Mouse (Mus musculus) retina, postnatal 7 days (tissue): ENCODE data around the gene Zfhx3.

ENCODE experiments used
- DNase-seq: peaks from one replicate; pipeline ENCODE4 v3.0.0-alpha.2; 2012; ENCODE audit warnings: low read depth, low spot score

Gene Zfhx3

DNA sequence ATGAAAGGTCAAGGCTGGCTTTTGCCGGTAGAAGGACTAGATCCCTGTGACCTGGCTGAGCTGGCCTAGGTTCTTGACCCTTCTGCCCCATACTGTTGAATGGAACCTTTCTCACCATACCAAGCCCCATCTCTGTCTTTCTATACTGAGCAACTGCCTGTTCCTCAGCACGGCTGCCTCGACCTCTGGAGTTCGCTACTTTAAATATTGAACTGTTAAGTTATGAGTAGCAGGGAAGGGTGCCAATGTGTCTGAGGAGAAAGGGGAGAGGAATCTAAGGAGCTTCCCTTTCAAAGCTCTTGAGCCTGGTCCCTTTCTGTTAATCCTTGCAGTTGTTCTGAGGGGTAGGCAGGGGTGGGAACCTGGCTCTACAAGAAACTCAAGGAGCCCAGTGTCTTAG, 799.2 kb downstream of the Zfhx3 start:
- no peak for DNase-seq

DNA sequence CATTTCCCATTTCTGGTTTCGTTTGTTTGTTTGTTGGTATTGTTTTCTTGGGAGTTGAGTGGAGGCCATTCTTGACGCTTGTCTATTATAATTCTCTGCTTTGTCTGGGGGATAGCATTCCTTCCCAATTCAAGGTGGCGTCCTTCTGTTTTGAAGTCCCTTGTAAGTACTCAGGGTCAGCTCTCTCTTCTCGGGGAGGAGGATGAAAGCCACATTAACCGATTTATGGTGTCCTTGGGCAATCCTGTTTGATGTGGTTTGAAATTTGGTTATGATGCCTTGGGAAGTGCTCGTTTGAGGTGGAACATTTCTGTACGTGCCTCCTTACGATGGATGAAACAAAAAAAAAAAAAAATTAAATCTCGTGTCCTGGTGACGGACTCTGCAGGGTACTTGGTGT, 800.0 kb downstream of the Zfhx3 start:
- no peak for DNase-seq

DNA sequence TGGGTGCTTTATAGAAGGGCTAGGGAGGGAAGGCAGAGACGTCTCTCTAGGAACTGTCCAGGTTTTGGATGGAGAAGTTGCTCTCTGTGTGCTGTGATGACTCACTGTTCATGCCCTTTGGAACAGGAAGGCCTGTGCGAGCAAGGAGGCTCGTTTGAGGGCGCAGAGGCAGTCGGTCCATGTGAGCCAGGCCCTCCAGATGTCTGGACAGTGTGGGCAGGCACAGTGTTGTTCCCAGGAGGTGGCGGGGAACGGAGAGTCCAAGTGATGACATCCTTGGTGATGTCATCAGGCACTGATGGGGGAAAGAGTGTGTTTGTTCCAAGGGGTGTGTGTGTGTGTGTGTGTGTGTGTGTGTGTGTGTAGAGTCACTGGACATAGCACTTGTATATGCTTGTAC, 800.8 kb downstream of the Zfhx3 start:
- DNase-seq: no peak

DNA sequence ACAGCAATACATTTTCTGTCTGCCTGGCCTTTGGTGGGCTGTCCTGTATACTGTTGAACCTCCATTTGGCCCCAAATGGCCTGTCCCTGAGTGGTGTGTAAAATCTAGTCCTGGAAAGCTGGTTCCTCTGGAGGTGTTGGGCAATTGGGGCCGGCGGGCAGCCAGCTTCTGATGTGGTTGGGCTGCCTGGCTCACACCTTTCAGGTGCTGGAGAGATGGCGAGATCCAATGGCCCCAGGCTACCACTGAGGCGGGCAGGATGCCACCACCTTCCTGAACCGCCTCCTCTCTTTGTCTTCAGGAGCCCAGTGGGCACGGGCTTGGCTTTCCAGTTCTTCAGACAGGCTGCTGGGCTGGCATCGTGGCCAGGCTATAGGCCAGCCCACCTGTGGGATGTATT, 803.1 kb downstream of the Zfhx3 start:
- no peak for DNase-seq

DNA sequence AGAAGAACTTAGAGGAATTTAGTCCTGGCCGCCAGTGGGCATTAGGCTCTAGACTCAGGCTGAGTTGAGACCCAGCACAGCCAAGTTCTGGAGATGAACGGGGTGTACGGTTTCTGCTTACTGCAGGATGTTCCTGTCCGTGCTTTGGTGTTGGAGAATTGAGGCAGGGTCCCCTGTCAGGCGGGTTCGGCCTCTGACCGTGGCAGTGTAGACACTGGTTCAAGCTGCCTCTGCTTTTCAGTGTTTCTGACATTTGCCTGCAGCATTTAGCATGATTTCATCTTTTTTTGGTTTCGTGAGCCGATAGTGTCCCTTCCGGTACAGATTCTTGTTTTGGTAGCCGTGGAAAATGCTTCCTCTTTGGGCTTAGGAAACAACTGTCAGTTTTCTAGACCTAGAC, 805.7 kb downstream of the Zfhx3 start:
- no peak for DNase-seq

DNA sequence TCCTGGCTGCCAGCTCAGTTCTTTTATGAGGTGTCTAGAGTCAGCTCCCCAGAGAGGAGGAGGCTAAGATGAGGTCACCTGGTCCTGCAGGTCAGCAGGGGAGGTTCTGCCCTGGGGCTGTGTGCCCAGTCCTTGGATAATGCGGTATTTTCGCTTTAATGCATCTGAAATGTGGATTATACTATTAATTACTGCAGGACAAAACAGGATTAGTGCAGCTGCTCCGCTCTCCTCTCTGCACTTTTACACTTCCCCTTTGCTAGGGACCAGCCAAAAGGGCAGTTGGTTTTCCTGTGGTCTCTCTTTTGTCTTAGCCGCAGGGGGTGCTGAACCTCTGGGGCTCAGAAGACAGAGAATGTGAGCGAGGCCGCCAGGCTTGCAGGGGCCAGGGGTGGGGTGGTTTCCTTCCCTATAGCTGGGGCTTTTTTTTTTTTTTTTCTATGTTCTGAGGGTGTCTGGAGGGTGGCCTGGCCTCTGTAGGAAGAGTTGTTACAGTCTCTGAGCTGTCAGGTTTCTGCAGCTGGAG, 806.5 kb downstream of the Zfhx3 start:
- no peak for DNase-seq

DNA sequence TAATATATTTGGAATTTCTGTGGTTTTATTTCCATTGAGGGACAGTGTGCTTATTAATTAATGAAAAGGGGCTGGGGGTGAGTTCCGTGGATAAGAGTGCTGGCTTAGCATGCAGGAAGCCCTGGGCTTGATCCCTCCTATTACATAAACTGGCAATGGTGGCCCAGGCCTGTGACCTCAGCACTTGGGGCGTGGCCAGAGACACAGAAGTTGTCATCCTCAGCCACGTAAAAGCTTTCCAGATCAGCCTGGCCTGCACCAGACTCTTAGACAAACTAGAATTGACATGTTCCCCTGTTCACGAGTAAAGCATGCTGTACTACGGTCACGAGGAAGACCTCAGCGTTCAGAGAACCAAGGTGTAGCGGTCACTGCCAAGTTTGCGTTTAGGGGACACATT, 808.4 kb downstream of the Zfhx3 start:
- DNase-seq: no peak

DNA sequence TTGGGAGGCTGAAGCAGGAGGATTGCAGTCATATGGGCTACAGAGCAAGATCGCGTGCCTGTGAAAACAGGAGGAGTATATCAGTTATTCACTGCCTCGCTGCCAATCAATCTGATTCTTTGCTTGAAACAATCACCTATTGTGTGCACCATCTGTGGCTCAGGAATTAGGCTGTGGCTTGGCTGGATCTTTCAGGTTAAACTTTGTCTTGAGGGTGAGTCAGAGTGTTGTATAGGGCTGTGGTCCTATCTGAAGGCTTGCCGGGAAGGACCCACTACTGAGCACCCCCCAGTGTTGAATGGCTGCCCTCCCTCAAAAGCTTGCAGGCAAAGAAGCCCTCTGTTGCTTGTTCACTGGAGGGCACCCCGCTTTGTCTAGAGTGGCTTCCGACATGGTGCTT, 812.1 kb downstream of the Zfhx3 start:
- DNase-seq: no peak

DNA sequence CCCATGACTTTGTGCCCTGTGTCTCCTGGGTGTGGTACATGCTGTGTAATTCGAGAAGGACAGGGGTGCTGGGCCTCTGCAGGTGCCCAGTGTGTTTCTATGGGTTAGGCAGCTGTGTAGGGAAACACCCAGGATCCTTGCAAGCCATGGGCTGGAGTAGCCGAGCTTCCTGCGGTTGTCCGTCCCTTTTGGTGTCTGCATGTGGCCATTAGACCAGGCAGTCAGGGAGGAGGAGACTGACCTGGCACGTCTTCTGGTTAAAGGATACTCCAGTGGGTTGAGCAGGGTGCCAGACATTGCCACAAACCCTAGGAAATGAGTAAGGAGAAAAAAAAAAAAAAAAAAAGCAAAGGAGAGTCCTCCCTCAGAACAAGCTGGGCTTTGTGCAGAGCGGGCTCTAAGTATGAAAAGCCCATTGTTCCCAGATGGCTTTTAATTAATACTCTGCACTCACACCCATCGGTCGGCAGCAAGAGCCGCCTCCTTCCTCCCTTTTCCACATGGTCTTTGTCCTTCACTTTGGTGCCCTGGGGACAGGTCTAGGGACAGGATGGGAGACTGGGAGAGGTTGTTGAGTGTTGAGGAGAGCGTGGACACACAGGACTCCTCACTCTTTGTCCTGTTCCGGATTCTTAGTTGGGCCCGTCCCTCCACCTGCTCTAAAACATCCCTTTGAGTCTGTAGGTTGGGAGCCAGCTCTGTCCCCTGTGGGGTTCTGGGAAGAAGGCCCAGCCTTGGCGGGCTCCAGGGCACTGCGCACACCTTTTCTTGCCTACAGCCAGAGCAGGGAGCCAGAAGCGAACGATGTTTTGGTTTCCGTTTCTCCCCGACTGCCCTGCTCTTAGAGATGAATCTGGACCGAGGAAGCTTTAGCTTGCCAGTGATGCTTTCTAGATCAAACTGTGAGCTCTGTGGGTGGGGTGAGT, 813.2 kb downstream of the Zfhx3 start:
- DNase-seq: no peak

DNA sequence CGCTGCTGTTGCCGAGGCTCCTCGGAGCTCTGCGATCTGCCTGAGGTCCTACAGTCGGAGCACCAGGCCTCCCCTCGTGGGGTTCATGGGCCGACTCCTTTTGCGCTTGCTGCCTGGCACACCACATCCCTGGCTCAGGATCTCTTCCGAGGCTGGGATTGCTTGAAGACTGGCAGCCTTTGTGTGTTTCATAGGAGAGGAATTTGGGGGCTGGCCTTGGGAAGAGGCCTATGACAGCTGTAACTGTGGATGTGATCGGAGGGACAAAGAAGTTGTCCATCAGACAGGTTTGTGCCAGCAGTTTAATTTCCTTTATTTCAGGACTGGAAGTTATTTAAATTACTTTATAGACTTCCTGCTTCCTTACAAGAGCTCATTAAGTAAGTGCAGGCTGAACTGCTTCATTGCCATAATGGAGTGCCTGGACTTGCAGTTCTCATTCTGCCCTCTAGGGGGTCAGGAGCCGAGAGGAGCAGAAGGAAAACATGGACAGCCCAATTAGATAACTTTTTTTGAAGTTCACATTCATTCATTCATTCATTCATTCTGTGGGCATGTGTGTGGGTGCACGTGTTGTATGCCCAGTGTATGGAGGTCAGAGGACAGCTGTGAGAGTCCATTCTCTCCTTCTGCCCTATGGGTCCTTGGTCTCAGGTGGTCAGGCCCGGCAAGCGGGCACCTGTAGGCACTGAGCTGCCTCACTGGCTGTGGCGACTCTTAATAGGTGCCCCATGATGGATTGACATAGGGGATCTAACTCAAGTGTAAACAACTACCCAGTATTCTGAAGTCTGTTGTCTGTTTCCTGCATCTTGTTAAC, 817.3 kb downstream of the Zfhx3 start:
- DNase-seq: peak; percentile 30

DNA sequence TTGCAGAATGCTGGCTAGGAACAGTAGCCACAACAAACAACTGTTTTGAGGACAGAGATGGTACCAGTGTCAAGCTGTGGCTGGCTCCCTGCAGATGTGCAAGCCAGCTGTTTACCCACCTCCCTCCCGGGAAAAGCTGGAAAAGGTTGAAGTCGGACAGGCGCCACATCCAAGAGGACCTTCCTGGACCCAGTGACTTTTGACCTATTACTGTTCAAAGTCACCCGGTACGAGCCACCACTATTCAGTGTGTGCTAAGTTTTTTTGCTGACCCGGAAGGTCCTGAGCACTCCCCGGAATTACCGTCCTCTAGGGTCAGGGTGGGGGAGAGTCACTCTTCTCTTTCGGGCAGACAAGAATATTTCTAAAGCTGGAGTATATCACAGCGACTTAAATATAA, 818.3 kb downstream of the Zfhx3 start:
- no peak for DNase-seq

DNA sequence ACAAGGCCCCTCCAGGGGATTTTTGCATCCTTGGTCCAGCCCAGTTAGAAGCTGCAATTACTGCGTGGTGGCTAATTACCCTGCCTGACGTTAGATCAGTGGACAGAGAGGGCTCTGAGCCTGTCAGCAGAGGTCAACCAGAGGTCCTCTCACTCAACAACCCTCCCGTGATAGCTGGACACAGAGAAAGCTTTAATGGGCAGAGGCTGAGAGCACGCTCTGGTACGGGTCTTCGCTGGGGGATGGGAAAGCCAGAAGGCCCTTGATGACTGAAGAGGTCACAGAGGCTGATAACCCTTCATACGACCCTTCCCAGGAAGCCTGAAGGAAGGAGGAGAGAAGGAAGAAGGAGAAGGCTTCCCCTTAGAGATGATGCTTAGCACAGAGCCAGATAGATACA, 820.1 kb downstream of the Zfhx3 start:
- no peak for DNase-seq

DNA sequence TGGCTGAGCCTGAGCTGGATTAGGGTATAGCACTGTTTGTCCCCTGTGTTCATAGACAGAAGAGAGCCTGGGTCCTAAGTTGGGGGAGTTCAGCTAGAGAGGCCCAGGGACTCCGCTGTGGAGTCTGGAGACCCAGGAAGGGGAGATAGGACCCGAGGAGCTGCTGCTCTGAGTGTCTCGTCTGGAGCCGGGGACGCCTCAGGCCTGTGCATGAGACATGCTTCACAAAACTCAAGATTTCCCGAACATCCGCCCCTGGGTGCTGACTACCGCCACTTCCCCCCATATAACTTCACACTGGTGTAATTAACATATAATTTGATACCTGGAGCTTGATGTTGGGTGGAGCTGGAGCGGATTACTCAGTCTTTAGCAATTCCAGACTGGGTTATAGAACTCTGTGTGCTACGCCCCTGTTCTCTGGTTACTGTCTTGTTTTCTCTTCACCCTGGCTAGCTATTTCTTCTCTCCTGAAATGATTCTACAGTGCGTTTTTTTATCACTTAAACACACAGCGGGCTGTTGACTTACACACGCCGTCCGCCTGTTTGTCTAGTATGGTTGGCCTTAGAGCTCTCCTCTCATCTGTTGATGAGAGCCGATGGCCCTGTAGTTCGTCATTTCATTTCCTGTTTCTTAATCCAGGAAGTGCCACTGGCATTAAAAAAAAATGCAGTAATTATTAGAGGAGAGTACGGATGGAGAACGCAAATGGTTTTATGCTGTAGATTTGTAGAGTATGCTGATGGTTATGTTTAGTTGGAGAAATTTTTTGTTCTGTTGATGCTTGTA, 822.2 kb downstream of the Zfhx3 start:
- DNase-seq: no peak

DNA sequence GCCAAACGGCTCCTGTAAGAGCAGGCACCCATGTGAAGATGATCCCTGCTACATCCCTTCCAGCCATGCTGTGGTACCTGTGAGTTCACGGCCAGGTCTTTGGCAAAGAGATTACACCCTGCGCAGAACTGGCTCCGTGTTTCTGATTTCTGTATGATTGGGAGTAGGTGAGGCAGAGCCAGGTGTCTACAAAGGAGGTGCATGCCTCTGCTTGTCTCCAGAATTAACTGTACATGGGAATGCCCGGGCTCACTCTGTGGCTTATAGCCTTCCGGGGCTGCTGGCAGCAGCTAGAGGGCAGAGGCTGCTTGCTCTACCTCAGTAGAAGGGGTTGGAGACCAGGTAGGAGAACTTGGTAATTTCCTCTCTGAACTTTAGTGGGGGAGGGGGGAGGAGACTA, 823.7 kb downstream of the Zfhx3 start:
- DNase-seq: no peak

DNA sequence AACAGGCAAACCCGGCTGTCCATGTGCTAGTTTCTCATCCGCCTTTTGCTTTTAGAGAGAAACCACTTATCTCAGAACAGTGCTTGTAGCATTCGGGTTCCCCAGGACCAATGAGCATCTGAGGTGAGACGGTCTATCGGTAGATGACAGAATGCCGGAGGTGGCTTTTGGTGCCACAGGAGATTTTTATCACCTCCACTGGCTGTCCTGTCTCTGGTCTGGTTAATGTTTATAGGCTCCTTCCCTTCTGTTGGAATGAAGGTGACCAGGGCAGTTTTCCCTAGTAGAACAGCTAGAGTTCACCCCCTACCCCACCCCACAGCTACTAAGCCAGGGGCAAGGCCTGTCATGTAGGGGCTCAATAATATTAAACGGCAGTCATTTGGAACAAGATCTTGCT, 825.6 kb downstream of the Zfhx3 start:
- no peak for DNase-seq

DNA sequence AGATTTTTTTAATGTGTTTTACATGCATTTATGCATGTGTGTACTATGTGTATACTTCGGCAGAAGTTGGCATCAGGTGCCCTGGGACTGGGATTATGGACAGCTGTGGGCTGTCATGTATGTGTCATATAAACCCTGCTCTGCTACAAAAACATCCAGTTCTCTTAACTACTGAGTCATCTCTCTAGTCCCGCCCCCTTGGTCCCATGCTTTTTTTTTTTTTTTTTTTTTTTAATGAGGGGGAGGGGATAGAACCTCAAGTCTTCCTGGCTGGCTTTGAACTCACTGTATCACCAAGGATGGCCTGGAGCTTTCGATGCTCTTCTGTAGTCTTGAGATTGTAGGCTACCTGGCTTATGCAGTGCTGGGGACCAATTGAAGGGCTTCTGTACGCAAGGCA, 827.9 kb downstream of the Zfhx3 start:
- DNase-seq: no peak

DNA sequence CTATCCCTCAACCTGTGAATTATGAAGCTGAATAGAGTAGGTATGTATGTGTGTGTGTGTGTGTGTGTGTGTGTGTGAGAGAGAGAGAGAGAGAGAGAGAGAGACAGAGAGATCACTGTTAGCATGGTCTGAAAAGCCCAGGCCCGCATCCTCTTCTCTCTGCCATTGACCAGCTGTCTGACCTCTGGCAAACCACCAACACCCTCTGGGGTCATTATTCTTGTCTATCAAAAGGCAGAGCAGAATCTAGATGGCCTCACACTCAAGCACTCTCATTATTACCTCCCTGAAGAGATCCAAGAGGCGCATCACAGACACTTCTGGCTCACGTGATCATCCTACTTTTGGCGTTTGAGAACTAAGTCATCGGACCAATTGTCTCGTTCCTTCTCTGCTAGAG, 831.0 kb downstream of the Zfhx3 start:
- DNase-seq: no peak

DNA sequence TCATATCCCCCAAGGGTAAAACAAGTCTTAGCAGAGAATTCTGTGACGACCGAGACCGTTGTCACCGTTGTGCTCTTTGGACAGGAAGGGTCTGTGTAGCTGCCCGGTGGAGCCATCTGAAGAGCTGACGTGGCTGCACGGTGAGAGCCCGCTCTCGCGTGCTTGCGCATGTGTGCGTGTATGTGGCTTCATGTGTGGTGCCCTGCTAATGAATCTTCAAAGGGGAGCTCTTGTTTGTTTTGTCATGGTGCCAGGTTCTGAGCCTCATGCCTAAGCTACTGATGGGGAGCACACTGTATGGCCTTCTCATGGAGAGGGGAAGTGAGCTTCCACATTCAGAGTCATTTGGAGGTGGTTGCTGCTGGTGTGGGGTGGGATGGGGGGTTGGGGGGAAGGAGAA, 835.6 kb downstream of the Zfhx3 start:
- DNase-seq: no peak

DNA sequence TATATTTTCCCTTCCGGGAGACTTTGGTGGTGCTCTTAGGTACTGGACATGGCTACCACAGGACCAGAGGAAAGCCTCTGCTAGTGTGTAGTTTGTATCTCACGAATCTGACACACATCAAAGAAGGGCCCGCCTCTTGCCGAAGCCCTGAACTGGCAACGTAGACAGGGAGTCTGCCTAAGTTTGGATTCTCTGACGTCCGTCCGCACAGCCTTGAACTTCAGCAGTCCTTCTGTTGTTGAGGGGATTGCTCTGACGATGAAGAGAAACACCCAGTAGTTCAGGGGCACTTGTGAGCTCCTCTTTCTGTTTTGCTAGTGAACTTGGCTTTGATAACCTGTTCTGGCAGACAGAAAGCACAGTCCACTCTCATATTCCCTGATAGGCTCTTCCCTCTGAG, 836.1 kb downstream of the Zfhx3 start:
- DNase-seq: no peak

DNA sequence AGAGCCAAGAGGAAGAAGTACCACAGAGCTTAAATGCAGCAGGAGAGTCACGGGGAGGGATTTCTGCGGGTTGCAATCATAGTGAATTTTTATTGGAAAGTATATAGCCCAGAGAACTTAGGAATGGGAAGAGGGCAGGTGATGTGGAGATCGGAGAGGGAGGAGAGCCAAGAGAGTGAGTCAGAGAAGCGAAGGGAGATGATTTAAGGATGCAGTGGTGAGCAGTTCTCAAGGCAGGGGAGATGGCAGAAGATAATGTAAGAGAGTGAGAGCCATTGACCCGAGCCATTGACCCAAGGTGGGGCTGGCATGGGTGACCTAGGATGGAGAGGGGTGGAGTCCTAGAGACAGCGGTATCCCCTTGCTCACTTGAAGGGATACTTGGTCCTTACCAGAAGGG, 838.3 kb downstream of the Zfhx3 start:
- DNase-seq: no peak

DNA sequence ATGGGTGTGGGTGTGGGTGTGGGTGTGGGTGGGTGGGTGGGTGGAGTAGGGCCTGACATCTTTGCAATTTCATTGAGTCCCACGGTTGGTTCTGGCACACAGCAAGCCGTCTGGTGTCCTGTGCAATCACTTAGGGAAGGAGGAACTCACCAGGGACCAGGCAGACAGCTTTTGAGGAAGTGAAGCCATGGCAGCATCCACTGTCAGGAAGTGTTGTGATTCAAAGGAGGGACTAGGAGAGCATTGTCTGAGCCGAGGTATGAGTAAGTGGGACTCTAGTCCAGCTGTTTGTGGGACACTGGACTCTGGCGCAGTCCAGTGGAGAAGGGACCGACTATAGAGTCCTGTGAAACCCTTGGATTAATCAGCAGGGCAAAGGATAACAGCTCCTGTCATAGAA, 838.7 kb downstream of the Zfhx3 start:
- DNase-seq: no peak

DNA sequence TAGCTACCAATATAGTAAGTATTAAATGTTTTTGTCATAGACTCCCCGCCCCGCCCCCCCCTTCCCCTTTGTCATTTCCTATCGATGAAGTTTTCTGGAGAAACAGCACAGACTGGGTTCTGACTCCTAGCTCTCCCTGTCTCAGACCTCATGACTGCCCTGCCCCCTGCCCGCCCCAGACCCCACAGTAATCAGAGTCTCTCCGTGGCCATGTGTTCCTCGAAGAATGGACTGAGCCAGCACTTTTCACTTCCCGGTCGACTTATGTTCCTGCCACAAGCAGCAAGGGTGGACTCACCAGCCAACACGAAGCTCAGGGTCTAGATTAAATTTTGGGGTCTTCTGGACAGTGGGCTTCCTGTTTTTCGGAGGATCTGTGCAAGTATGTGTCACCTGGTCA, 840.7 kb downstream of the Zfhx3 start:
- DNase-seq: no peak
